Mouse (Mus musculus) bone marrow, adult 2 months (tissue): Measurements from ENCODE around the gene Fyco1. TPM values are rescaled to one million over a fixed set of nuclear protein-coding genes. Genes with fewer than 3 reads are reported as not detected.

ENCODE experiments used
- H3K27ac ChIP-seq: fragments of 200-500 bp; 2 replicates; pipeline ENCODE4 v1.5.1; 2012; ENCODE audit warnings: low read depth, mild to moderate bottlenecking, control low read depth, inconsistent platforms, low read length; ENCODE audit not compliant: control insufficient read depth, poor library complexity, insufficient read depth
- H3K4me1 ChIP-seq: fragments of 200-500 bp; 2 replicates; pipeline ENCODE4 v1.6.1; 2011; ENCODE audit warnings: low read length; ENCODE audit not compliant: control insufficient read depth, insufficient read depth
- H3K4me3 ChIP-seq: fragments of 200-500 bp; replicated peaks from 2 replicates; pipeline ENCODE3; 2011; ENCODE audit warnings: mild to moderate bottlenecking, low read depth, low read length, control low read depth; ENCODE audit not compliant: control insufficient read depth
- CTCF ChIP-seq: fragments of 200-500 bp; IDR thresholded peaks from 2 replicates; pipeline ENCODE4 v1.5.1; 2011; ENCODE audit warnings: low read length, control low read depth; ENCODE audit not compliant: control insufficient read depth, insufficient read depth
- POLR2A ChIP-seq: fragments of 200-500 bp; IDR thresholded peaks from 2 replicates; pipeline ENCODE4 v1.6.1; 2011; ENCODE audit warnings: low read depth, mild to moderate bottlenecking, control low read depth, low read length, borderline replicate concordance; ENCODE audit not compliant: control insufficient read depth
- WGBS: fragments of 180-500 bp; shearing (Covaris S2); methylation state at CpG from one replicate; pipeline ENCODE4 v1.1.7; 2018; 5-methylcytosine and 5-hydroxymethylcytosine counted together
- polyA plus RNA-seq: library from polyadenylated mRNA; stranded (reverse); fragments of >200 nt; gene quantifications from 2 replicates; pipeline ENCODE4 v1.2.4, GENCODE M21; 2011; ENCODE audit warnings: low replicate concordance; ENCODE audit not compliant: missing spikeins, insufficient read depth, insufficient read length

Gene Fyco1
- polyA plus RNA-seq, 1 experiment = 12.2 TPM

- peak overlapping the region; percentile 2 for H3K4me3 ChIP-seq
- peaks cover 4% of the 10 kb centered on the region for H3K4me1 ChIP-seq
- peak overlapping the region; percentile 61; the same call in 1 of the 2 replicates for H3K27ac ChIP-seq
- no peak for TF ChIP-seq POLR2A
- TF ChIP-seq CTCF = no peak
- 4% methylated on average over 6 of the region's 6 CpGs for WGBS
Observed at GRCm38 (mm10) chr9:123769532-123769931, 82.2 kb downstream of the Fyco1 start.

GRCm38 (mm10) chr9:123768443-123768842 lies 83.3 kb downstream of the Fyco1 start:
- WGBS = 79% methylated on average over 1 of the region's 1 CpGs
- TF ChIP-seq POLR2A (no peak), CTCF (no peak)
- no peak overlapping the region for H3K27ac ChIP-seq
- H3K4me1 ChIP-seq = peaks cover 8% of the 10 kb centered on the region
- no peak overlapping the region for H3K4me3 ChIP-seq

GRCm38 (mm10) chr9:123766996-123767395 lies 84.7 kb downstream of the Fyco1 start:
- TF ChIP-seq POLR2A (no peak), CTCF (no peak)
- no peak overlapping the region for H3K4me3 ChIP-seq
- H3K4me1 ChIP-seq = peaks cover 8% of the 10 kb centered on the region
- H3K27ac ChIP-seq = no peak overlapping the region
- 79% methylated on average over 3 of the region's 3 CpGs for WGBS

DNA sequence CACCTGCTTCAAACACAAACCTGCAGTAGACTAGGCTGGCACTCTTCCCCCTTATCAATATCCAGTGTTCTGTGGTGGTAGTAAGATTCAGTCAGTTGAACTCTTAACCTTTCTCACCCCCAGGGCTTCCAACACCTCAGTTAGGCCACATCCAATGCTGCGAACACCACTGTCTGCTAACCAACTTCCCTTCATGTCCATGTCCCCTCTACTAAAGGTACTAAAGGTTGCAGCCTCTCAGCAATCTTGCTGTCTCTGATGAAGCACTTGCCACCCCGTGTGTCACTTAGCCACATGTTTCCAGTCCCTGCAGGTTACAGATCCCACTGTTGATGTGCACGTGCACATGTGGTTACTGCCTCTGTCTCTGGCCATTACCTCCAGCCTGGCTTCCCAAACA lies 87.9 kb downstream of the Fyco1 start:
- no peak for TF ChIP-seq CTCF
- no peak for TF ChIP-seq POLR2A
- peak overlapping the region; percentile 51; the same call in 1 of the 2 replicates for H3K27ac ChIP-seq
- H3K4me1 ChIP-seq = peaks cover 4% of the 10 kb centered on the region; the same call in 1 of the 2 replicates
- no peak overlapping the region for H3K4me3 ChIP-seq
- 62% methylated on average over 3 of the region's 3 CpGs for WGBS

DNA sequence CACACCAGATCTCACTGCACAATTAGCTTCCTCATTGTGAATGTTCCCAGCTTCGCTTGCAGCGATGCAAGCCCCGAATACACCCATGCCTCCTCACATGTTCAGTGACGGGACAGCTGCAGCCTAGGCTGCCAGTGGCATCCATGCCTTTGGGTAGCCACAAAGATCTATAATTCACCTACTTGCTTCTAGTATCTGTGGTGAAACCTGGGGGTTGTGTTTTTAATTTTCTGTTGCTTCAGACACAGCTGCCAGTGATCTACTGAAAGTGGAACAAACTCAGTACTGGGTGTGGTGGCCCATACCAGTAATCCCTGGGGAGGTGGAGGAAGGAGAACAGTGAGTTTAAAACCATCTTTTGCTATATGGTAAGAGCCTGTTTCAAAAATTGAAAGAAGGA lies 88.8 kb downstream of the Fyco1 start:
- 59% methylated on average over 4 of the region's 4 CpGs for WGBS
- no peak for TF ChIP-seq CTCF
- no peak for TF ChIP-seq POLR2A
- Histone ChIP-seq H3K27ac (peak overlapping the region; percentile 72), H3K4me1 (peaks cover 4% of the 10 kb centered on the region; the same call in 1 of the 2 replicates), H3K4me3 (peak overlapping the region; percentile 40)

GRCm38 (mm10) chr9:123760806-123761205 lies 90.9 kb downstream of the Fyco1 start:
- H3K4me3 ChIP-seq = no peak overlapping the region
- WGBS = 76% methylated on average over 3 of the region's 3 CpGs
- H3K27ac ChIP-seq = no peak overlapping the region
- no peak for TF ChIP-seq POLR2A
- TF ChIP-seq CTCF = no peak
- peaks cover 4% of the 10 kb centered on the region; the same call in 1 of the 2 replicates for H3K4me1 ChIP-seq

GRCm38 (mm10) chr9:123758645-123759044 lies 93.1 kb downstream of the Fyco1 start:
- TF ChIP-seq CTCF = no peak
- no peak for TF ChIP-seq POLR2A
- 70% methylated on average over 4 of the region's 4 CpGs for WGBS
- Histone ChIP-seq H3K4me1 (peaks cover under 1% of the 10 kb centered on the region), H3K4me3 (no peak overlapping the region), H3K27ac (no peak overlapping the region)

DNA sequence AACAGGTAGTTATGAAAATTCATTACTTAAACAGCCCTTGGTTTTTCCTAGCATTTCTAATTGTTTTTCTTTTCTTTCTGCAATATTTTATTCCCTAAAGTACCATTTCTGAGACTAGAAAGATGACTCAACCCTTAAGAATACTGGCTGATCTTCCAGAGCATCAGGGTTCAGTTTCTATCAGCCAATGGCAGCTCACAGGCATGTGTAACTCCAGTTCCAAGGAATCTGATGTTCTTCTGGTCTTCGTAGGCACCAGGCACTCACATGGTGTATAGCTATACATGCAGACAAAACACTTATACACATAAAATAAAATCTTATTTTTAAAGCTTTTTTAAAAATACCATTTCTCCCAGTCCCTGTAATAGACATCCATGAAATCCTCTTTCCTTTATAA lies 93.5 kb downstream of the Fyco1 start:
- no peak for TF ChIP-seq POLR2A
- TF ChIP-seq CTCF = no peak
- 89% methylated on average over 1 of the region's 1 CpGs for WGBS
- Histone ChIP-seq H3K4me1 (no peaks in the 10 kb centered on the region; the same call in none of the 2 replicates), H3K27ac (no peak overlapping the region), H3K4me3 (no peak overlapping the region)

- 64% methylated on average over 2 of the region's 2 CpGs for WGBS
- no peak overlapping the region for H3K27ac ChIP-seq
- H3K4me3 ChIP-seq = no peak overlapping the region
- H3K4me1 ChIP-seq = no peaks in the 10 kb centered on the region; the same call in none of the 2 replicates
- TF ChIP-seq CTCF (no peak), POLR2A (no peak)
Observed at GRCm38 (mm10) chr9:123757326-123757725, 94.4 kb downstream of the Fyco1 start.
